Mouse (Mus musculus): Measurements from ENCODE around the gene H2al1e. TPM values are rescaled to one million over a fixed set of nuclear protein-coding genes. Genes with fewer than 3 reads are reported as not detected.

Gene H2al1e
- total RNA-seq, 4 experiments from 2014 or later, result not detected

Other genes with a start within 250 kb of the H2al1e start
- not detected for gene H2al1a, start 12.7 kb upstream of the H2al1e start, total RNA-seq (2022)
- not detected for gene H2al1b, start 9.5 kb upstream of the H2al1e start, total RNA-seq (2022)
- gene H2al1c, start 6.3 kb upstream of the H2al1e start, total RNA-seq (2022), result not detected
- gene H2al1d, start 3.1 kb upstream of the H2al1e start, total RNA-seq (2022), result not detected
- gene H2al1f, start 3.2 kb downstream of the H2al1e start, total RNA-seq (2022), result not detected
- not detected for gene H2al1g, start 6.3 kb downstream of the H2al1e start, total RNA-seq (2022)
- not detected for gene H2al1h, start 9.6 kb downstream of the H2al1e start, total RNA-seq (2022)
- gene H2al1i, start 12.7 kb downstream of the H2al1e start, total RNA-seq (2022), result not detected
- gene H2al1j, start 15.9 kb downstream of the H2al1e start, total RNA-seq (2022), result not detected